Mouse (Mus musculus): ENCODE measurements around the gene Zbtb2.
A peak's percentile ranks its signal among the peaks of the same experiment; 100 is the strongest.

Gene Zbtb2

DNA sequence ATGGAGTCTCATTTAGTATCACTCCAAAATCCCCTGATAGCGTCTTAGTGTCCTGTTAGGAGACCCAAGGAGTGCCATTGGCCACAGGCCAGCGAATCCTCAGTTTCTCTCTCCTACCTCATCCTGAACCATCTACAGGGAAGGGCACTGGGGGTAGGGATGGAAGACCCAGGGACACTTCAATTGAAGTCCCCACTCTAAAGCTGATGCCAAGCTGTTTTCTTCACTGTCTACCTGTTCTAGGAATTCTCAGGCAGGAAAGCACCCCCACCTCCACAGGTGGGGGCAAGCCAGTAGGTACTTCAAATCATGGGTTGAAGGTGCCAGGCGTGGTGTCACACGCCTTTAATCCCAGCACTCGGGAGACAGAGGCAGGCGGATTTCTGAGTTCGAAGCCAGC is 3.7 kb downstream of the Zbtb2 start:
- no peak for DNase-seq

DNA sequence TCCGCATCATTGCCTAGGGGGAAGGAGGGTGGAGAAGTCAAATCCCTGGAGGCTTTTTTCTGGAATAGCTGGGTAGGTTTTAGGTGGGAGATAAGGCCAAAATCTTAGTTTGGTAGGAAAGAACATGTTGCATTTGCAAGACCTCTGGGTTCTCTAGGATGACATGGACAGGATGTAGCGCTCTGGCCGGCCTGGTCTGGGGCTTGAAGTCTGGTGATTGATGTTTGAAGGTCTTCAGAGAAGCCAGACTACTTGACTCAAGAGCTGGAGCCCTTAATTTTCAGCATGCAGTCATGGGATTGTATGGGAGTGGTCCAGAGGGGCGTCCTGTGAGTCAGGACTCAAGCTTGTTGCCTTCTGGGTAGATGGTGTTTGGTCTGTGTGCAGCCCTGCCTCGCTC is 7.2 kb downstream of the Zbtb2 start:
- no peak for DNase-seq

DNA sequence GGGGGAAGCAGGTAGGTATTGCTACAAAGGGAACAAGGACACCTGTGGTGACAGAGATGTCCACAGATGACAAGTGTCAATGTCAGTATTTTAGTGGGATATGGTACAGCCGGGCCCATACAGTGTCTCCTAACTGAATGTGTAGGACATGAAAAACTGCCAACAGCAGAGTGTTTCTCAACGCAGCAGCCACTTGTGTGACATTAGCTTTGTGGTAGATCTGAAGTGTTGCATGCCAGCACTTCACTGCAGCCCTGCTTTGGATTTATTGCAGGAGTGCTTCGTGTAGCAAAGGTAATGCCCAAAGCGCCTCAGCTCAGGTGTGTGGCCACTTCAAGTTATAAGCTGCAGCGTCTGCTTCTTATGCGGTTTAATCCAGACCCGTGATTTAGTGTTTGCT is 11.0 kb downstream of the Zbtb2 start:
- DNase-seq, result no peak

DNA sequence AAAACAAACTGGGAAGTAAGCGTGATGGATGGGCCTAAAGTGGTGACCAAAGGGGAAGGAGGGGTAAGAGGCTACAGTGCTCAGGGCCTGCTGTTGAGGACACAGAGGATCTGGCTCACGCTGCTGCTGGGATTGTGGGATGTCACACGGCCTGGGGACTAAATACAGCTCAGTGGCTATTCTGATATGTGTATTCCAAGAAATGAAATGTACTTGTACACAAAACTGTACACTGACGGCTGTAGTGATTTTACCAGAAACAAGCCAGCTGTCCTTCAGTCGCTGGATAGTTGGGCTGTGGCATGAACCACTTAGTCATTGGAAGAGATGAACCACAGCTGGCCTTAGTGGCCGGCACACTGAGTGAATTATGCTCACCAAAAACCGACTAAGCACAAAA is 11.4 kb downstream of the Zbtb2 start:
- DNase-seq, result no peak

DNA sequence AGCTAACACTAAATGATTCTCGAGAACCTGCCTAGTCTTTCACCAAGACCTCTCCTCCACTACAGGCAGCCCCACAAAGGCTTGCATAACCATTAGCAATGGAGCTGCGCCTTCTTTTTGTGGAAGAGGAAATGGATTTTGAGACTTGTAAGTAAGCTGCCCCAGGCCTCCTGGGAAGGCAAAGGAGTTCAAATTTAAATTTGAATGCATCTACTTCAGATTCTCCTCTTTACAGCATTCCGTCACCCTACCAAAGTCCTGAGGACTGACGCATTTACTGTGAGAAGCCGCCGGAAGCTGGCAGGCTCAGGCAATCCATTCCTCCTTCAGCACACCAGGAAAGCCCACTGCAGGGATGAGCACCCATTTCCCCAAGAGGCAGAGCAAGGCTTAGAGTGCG is 12.6 kb downstream of the Zbtb2 start:
- DNase-seq, result no peak

DNA sequence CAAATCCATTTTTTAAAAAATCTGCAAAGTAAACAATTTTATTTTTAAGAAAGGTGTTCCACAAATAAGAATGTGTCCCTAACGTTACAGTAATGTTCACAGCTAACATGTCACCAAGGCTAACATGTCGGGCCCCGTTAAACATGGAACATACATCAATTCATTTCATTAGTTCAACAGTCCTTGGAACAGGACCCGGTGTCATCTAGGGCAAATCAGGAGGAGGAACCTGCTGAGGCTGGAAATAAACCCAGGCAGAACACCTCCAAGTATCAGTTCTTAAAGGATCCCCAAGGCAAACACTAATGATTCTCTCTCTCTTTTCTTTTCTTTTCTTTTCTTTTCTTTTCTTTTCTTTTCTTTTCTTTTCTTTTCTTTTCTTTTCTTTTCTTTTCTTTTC is 13.2 kb downstream of the Zbtb2 start:
- no peak for DNase-seq

DNA sequence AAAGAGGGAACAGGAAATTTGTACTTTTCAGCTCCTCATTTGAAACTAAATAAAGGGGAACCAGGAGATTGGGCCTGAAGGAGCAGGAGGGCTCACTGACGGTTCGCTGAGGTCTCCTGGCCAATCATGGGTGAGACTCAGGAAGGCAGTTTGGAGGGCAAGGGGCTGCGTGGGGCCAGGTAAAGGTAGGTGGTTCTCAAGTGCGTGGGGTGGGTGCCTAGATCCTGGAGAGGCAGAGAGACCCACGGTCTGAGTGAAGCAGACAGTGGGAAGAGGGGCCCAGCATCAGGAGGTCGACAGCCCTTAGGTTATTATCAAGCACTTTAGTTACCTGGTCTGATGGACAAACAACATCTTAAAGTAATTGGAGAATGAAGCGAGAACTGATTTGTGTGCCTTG is 13.7 kb downstream of the Zbtb2 start:
- DNase-seq, result no peak

DNA sequence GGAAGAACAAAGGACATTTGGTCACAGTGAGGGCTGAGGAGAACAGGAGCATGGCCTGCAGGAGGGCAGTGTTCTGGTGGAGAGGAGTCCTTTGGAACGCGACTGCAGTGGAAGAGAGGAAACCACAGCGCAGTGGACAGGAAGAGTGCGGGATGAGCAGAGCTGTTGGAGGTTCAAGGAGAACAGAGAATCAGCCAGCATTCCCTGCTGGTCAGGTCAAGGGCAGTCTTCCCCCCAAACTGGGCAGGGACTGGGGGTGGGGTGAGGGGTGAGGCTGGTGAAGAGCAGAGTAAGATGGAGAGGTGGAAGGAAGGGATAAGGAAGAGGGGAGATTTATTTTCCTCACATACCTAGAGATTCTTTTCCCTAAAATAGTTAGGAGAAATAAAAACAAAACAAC is 14.3 kb downstream of the Zbtb2 start:
- DNase-seq, result no peak

DNA sequence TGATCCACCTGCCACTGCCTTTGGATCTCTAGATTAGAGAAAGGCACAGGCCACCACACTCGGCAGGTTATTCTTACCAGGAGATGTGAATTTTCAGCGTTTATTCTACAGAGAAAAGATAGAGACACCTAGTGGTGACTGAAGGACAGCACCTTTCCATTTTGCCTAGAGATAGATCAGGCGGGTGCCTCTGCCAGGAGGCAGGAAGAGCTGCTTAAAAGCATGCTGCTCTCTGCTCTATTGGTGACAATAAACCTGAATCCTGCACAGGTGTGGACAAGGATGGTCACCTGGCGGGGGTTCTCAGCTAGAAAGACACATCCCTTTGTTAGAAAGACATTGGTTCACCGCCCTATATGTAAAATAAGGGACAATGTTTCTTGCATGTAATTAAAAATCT is 15.9 kb downstream of the Zbtb2 start:
- DNase-seq, result no peak

DNA sequence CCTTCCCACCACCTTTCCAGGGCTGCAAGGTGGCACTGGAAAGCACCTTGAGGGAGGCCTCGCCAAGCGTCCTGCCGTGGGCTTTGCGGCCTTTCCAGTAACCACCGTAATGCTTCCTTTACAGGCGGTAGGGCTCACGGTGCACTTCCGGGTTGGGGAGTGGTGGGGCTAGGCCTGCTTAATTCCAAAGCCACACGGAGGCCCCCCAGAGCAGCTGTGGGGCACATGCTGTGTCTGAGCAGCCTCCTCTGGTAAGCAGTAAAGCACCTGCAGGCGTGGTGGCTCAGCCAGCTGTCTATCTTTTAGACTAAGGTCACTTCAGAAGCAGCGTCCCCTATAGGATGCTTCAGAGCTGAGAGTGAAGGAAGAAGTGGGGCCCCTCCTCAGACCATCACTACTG is 17.8 kb downstream of the Zbtb2 start:
- DNase-seq, result no peak

DNA sequence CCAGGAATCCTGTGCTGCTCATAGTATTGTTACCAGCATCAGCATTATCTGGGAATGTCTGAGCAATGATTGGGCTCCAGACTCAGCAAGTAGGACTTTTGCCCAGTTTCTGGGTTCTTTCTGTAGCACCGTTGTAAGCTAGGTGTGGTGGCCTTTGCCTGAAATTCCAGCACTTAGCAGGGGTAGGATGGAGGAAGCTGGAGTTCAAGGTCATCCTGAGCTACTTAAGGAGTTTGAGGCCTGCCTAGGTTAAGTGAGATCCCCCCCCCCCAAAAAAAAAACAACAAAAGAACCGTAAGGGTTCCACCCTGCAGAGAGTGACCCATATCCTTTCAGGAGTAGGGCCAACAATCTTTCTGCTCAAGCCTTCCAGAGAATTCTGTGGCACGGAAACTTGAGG is 23.3 kb downstream of the Zbtb2 start:
- DNase-seq, result no peak

DNA sequence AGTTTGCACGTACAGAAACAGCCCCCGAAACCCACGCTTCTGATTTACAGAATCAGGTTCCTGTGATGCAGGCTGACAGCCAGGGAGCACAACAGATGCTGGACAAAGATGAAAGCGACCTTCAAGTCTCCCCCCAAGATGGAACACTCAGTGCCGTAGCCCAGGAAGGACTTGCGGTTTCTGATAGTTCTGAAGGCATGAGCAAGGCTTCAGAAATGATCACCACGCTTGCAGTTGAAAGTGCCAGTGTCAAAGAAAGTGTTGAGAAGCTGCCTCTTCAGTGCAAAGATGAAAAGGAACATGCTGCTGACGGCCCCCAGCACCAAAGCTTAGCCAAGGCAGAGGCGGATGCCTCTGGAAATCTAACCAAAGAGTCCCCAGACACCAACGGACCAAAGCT is 30.5 kb downstream of the Zbtb2 start:
- DNase-seq, result no peak

DNA sequence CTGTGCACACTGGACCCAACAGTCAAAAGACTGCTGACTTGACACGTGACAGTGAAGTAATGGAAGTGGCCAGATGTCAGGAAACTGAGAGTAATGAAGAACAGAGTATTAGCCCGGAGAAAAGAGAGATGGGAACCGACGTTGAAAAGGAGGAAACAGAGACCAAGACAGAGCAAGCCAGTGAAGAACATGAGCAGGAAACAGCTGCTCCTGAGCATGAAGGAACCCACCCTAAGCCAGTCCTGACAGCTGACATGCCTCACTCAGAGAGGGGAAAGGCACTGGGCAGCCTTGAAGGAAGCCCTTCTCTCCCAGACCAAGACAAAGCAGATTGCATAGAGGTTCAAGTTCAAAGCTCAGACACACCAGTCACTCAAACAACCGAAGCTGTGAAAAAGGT is 31.3 kb downstream of the Zbtb2 start:
- no peak for DNase-seq

DNA sequence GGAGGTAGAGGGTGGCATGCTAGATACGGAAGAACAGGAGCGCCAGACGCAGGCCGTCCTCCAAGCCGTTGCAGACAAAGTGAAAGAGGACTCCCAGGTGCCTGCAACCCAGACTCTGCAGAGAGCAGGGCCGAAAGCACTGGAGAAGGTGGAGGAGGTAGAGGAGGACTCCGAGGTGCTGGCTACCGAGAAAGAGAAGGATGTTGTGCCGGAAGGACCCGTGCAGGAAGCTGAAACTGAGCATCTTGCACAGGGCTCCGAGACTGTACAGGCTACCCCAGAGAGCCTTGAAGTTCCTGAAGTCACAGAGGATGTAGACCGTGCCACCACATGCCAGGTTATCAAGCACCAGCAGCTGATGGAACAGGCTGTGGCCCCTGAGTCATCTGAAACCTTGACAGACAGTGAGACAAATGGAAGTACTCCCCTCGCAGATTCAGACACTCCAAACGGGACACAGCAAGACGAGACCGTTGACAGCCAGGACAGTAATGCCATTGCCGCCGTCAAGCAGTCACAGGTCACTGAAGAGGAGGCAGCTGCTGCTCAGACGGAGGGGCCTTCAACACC is 31.9 kb downstream of the Zbtb2 start:
- no peak for DNase-seq

DNA sequence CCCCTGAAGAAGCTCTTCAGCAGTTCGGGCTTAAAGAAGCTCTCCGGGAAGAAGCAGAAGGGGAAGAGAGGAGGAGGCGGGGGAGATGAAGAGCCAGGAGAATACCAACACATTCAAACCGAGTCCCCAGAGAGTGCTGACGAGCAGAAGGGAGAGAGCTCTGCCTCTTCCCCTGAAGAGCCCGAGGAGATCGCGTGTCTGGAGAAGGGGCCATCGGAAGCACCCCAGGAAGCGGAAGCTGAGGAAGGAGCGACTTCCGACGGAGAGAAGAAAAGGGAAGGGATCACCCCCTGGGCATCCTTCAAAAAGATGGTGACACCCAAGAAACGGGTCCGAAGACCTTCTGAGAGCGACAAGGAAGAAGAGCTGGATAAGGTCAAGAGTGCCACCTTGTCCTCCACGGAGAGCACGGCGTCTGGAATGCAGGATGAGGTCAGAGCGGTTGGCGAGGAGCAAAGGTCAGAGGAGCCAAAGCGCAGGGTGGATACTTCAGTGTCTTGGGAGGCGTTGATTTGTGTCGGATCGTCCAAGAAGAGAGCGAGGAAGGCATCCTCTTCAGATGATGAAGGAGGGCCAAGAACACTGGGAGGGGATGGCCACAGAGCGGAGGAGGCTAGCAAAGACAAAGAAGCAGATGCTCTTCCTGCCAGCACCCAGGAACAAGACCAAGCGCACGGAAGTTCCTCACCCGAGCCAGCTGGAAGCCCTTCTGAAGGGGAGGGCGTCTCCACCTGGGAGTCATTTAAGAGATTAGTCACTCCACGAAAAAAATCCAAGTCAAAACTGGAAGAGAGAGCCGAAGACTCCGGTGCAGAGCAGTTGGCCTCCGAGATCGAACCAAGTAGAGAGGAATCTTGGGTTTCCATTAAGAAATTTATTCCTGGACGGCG is 33.3 kb downstream of the Zbtb2 start:
- no peak for DNase-seq

DNA sequence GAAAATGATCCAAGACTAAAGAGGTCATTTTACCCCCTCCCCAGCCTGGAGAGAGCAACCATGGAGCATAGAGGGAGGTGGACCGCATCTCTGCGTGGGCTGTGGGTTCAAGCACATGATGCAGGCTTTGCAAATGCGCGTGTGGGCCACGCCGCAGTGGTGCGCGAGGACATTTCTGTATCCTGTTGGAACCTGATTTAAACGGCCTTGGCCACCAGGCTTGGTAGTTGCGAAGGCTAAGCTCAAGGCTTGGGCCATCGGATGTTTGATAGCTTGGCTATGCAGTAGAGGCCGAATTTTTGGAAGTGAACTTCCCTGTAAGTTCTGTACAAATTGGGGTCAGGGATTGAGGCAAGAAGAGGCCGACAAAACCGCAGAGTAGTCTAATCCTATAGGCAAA is 40.3 kb downstream of the Zbtb2 start:
- no peak for DNase-seq

DNA sequence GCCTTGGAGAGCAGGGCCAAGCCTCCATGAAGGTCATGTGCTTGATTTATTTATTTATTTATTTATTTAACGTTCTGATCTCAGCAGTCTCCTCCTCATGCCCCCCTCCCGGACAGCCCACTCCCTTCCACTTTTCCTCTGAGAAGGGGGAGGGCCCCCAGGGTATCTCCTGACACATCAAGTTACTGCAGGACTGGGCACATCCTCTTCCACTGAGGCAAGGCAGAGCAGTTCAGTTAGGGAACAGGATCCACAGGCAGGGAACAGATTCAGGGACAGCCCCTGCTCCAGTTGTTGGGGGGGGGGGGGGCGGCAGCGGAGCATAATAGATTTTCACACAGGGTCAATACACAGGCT is 40.8 kb downstream of the Zbtb2 start:
- DNase-seq, result no peak

DNA sequence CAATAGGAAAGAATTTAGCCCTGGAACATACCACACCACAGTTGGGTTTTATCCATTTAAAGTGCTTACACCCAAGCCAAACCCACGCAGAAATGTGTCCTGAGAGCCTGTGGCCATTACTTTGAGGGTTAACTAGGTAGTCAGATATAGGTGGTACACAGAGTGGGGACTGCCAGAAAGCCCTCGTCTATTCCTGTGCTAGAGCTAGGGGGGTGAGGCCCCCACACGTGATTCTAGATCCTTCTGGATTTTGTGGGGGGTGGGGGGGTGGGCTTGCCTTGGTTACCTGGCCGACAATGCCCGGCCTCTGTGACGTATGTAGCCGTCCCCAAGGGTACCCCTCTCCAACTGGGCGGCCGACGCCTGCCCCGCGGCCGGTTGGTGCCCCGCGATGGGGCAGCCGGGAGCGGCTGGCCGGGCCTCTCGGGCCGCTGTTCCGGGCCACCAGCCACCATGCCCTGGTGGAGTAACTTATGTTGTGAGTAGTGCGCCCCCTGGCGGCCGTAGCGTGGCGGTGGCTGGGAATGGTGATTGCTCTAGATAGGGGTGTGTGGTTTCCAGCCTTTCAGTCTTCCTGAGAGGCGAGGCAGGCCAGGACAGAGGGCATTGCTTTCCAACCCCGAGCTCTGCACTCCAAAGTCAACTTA is 41.3 kb downstream of the Zbtb2 start:
- peak; percentile 69 to 84 for DNase-seq

DNA sequence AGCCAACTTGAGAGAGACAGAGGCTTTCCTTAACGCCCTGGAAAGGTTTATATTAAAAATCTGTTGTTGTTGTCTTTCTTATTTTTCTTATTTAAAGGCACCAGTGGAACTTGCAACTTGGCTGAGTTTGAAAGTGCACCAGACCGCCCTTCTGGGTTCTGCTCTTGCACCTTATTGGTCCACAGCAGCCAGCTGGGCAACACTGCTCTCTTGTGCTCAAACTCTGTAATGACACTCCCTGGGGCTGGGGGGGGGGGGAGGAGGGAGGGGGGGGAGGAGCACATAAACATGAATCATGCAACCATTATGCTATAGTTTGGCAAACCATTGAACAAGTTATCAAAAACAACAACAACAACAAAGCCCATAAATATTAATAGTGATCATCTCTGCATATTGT is 46.5 kb downstream of the Zbtb2 start:
- peak in 1 of 2 experiments; percentile 32 for DNase-seq

DNA sequence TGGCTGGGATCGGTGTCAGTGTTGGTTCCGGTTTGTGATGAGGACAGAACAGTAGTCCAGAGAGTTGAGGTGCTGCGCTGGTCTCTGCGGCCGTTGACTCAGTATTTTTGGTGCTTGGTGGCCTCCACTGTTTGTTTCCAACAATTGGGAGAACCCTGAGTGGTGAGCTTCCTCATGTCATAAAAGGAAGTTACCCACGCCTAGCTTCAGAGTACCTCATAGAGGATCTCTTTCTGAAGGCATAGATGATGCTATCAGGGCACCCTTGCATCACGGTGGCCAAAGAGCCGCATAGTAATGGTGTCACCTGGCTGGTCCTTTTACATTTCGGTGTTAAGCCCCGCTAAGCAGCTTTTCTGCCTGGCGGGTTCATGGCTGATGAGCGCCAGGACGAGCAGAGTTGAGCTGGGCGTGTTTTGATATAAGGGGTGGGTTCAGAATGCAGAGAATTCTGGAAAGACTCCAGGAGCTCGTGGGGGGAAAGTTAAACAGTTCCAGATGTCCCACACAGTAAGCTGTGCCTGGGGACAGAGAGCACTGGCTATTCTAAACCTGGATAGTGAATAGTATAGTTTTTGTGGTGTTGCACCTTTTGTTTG is 48.9 kb downstream of the Zbtb2 start:
- no peak for DNase-seq

DNA sequence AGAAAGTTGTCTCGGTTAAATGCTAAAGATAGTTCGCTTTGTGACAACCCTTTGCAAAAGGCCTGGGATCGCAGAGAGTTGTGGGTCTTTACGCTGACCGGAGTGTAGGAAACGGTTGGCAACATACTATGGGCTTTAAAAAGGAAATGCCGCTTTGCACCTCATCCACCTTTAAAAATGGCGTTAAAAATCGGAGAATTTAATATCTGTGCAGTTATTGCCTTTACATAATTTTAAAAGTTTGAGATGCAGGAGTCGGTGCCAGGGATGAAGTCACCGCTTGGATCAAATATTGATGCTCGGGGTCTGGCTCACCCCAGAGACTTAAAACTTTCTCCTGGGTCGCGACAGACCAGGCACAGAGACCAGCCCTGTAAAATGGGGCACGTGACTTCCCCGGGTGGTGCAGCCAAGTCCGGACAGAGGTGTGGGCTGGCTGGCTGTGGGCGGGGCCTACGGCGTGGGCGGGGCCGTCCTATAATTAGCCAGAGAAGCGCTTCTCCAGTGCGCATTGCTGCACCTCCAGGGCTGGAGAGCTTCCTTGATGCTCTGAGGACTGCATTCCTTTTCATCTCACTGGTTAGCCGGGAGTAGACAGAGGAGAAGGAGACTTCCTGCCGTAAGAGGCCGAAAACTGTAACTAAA is 53.7 kb downstream of the Zbtb2 start:
- peak; percentile 81 to 86 for DNase-seq

DNA sequence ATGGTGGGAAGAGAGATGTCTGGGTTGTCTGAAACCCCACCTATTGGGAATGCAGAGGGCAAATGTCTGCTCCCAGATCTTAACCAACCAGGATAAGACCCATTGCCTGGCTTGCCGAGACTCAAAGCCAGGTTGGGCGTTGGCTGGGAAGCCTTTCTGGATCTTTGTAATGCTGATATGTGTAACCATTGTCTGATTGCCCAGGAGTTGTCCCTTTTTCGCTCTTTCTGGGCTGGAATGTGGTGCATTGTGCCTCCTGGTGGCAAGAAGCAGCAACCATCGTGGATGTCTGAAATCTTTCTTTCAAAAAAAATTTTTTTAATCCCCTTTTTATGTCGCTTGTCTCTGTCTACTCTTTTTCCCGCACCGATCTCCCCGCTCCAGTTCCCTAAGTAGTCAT is 54.6 kb downstream of the Zbtb2 start:
- peak in 1 of 2 experiments; percentile 29 for DNase-seq

DNA sequence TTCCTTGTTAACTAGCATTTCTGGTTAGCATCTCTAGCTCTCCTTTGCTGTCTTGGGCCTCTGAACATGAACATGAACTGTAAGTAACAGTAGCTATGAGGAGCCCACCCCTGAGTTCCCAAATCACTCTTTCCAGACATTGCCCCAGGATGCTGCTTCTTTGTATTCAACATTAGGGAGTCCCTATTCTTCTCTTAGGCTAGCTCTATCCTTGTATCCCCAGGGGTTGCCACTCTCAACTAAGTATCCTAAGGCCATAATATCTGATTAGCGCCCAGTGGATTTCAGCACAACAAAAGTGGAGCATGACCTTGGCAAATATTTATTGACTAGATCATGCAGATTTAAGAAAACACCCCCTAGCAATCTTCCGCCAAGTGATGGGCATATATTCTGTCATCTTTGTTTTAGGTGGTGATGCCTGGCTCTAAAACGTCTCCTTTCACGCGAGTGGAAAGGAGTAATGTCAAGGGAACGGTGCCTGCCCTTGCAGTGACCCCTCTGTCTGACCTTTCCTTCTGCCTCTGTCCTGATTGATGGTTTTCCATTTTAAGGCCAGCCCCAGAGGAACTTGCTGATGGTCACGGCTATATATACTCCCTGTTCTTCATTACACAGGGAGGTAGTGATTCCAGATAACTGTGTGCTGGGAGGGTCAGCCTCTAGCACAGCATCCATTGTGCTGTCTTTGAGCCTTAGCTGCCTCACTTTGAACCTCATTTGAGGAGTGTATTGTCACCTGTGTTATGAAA is 55.5 kb downstream of the Zbtb2 start:
- DNase-seq, result no peak

Data from spleen, adult 18-20 months (tissue).